Mouse (Mus musculus) spleen, adult 2 months (tissue): ENCODE data around the gene Lyst. TPM values are rescaled to one million over a fixed set of nuclear protein-coding genes. Genes with fewer than 3 reads are reported as not detected.
"Not testable (repeated sequence)": the region's sequence is repeated elsewhere in the genome, so short reads cannot be mapped to it uniquely, and the experiment has no call there.

Source experiments
- DNase-seq, 2 experiments: peaks; one replicate each; pipeline versions ENCODE4 v3.0.0 to v3.0.0-alpha.2; 2012 to 2021; ENCODE audit warnings: low spot score in 2 of 2, low read depth in 1 of 2
- H3K27ac ChIP-seq: fragments of 200-500 bp; 2 replicates; pipeline ENCODE4 v1.5.1; 2012; ENCODE audit warnings: low read length, inconsistent platforms; ENCODE audit not compliant: insufficient read depth
- H3K27me3 ChIP-seq: fragments of 200-500 bp; 2 replicates; pipeline ENCODE4 v1.6.1; 2012; ENCODE audit warnings: mild to moderate bottlenecking, moderate library complexity, low read length, inconsistent platforms; ENCODE audit not compliant: control insufficient read depth, insufficient read depth
- H3K36me3 ChIP-seq: fragments of 200-500 bp; 2 replicates; pipeline ENCODE4 v1.6.1; 2012; ENCODE audit warnings: mild to moderate bottlenecking, low read length, inconsistent platforms; ENCODE audit not compliant: control insufficient read depth, insufficient read depth
- H3K4me1 ChIP-seq: fragments of 200-500 bp; 2 replicates; pipeline ENCODE4 v1.6.1; 2011; ENCODE audit warnings: inconsistent platforms; ENCODE audit not compliant: control insufficient read depth, insufficient read depth, insufficient read length
- H3K4me3 ChIP-seq: fragments of 200-500 bp; 2 replicates; pipeline ENCODE4 v1.5.1; 2011; ENCODE audit warnings: mild to moderate bottlenecking, inconsistent platforms; ENCODE audit not compliant: insufficient read depth, insufficient read length; ENCODE audit errors: extremely low read depth
- CTCF ChIP-seq: fragments of 200-500 bp; IDR thresholded peaks from 2 replicates; pipeline ENCODE4 v1.5.1; 2011; ENCODE audit warnings: mild to moderate bottlenecking, inconsistent platforms; ENCODE audit not compliant: insufficient read depth, insufficient read length, insufficient replicate concordance; ENCODE audit errors: extremely low read depth
- POLR2A ChIP-seq: fragments of 200-500 bp; IDR thresholded peaks from 2 replicates; pipeline ENCODE4 v1.6.1; 2011; ENCODE audit warnings: low read depth, low read length, inconsistent platforms
- WGBS: fragments of 180-500 bp; shearing (Covaris S2); methylation state at CpG from one replicate; pipeline ENCODE4 v1.1.7; 2018; 5-methylcytosine and 5-hydroxymethylcytosine counted together
- polyA plus RNA-seq: library from polyadenylated mRNA; depleted of rRNA; stranded (reverse); fragments of >200 nt; gene quantifications from 2 replicates; pipeline ENCODE4 v1.2.3, GENCODE M21; 2012; rRNA removed

Lyst gene
- 11.3 and 13.2 TPM in 2 replicates for polyA plus RNA-seq

DNA sequence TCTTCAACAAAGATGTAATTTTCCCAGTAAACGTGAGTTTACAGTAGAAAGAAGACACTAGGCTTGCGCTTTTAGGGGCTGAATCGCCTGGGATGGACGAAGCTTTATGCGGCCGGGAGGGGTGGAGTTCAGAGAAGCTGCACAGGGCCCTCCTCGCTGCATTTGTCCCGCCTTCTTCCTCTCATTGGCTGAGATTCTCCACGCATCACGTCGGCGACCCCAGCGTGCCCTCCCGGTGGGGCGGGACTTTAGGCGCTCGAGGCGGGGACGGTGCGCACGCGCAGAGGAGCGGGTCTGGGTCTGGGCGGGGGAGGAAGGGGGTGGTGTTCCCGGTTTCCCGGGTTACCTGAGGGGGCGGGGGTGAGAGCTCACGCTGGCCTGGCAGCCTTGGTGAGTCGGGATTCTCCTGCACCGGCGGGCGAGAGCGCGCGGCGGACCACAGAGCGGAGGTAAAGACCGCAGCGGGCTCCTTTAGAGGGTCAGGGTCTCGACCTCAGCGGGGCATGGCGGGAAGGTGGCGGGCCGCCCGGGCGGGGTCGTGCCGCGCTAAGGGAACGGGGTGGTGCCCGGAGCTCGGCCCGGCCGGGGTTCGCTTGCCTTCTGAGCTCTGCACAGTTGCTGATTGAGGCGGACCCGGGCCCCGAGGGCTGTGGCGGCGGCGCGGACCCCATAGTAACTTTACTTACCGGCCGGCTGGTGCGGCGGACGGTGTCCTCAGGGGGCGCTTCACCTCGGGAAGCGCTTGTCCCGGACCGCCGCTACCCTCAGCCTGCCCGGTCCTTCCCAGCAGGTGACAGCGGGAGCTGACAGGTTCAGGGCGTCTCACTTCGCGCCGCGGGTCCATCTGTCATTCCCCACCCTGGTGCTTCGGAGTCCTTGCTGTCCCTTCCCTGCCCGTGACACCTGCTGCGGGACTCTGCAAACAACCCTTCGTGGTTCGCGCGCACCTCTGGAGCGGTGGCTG lies at the start of gene Lyst:
Gene Lyst, plus strand, starts transcription at position 350 of the 964 bp plus-strand sequence.
- Histone ChIP-seq H3K27ac (peak within 1 kb of the TSS; percentile 69), H3K4me3 (peak within 1 kb of the TSS; percentile 77), H3K27me3 (no peaks in the 10 kb centered on the region), H3K36me3 (peaks cover 1% of the 10 kb centered on the region; the same call in 1 of the 2 replicates), H3K4me1 (no peaks in the 10 kb centered on the region; the same call in none of the 2 replicates)
- under 1% methylated on average over 87 of the region's 88 CpGs for WGBS
- TF ChIP-seq CTCF (no peak), POLR2A (peak; percentile 3; the same call in 1 of the 2 replicates)
- DNase-seq, result peak; percentile 87 to 98

DNA sequence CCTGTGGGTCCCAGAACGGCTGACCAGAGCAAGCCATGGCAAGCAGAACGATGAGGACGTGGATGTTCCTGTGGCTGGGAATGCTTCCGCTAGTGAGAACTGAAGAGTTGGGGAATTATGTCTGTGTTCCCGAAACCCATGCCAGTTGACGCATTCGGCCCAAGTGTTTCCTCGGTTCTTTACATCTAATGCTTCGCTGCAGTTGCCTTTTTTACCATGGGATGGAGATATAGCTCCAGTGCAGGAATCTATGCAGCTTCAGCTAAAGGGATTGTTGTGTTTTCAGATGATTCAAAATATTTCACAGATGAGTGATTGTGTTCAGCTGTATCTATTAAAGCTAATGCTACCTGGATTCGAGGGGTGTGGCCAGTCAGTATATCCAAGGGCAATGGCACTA lies 47.1 kb upstream of the Lyst start:
- WGBS, result 97% methylated on average over 10 of the region's 10 CpGs
- not testable (repeated sequence) for H3K4me3 ChIP-seq, H3K36me3 ChIP-seq, H3K4me1 ChIP-seq, H3K27ac ChIP-seq, H3K27me3 ChIP-seq, DNase-seq

DNA sequence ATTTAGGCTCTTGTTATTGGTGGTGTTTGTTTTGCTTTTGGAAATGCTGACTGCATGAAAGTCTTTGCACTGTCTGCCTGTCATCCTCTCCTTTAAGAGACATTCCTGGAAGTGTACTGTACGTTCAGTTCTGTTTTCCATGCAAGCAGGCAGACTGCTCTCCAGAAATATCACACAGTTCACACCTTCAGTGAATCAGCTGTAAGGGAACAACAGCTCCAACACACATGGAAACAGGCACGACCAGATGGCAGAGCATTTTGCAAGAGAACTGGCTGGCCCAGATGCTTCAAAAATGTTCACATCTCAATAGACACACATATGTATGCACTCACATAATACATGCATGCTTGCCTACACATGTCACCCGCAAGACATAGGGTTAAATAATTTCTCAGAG lies 43.4 kb upstream of the Lyst start:
- Histone ChIP-seq H3K27me3 (no peaks in the 10 kb centered on the region), H3K36me3 (no peaks in the 10 kb centered on the region), H3K4me3 (no peak overlapping the region), H3K27ac (no peak overlapping the region), H3K4me1 (no peaks in the 10 kb centered on the region)
- TF ChIP-seq POLR2A (no peak), CTCF (no peak)
- 74% methylated on average over 3 of the region's 3 CpGs for WGBS
- DNase-seq, result no peak

DNA sequence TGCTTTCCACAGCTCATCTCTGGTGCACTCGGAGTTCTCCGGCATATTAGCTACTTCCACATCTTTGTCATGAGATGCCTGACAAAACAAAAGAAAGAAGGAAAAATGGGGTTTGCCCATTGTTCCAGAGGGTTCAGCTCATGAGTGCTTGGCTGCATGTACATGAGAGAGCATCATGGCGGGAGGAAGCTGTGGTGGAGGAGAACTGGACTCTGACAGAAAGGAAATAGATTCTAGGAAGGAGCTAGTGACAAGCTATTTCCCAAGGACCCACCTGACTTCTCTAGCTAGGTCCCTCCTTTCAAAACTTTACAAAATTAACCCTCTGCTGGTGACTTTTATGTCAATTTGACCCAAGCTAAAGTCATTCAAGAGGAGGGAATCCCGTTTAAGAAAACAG lies 42.3 kb upstream of the Lyst start:
- Histone ChIP-seq H3K4me1 (no peaks in the 10 kb centered on the region), H3K36me3 (no peaks in the 10 kb centered on the region), H3K4me3 (no peak overlapping the region), H3K27ac (no peak overlapping the region), H3K27me3 (no peaks in the 10 kb centered on the region)
- 94% methylated on average over 4 of the region's 4 CpGs for WGBS
- TF ChIP-seq CTCF, result no peak
- no peak for TF ChIP-seq POLR2A
- DNase-seq, result no peak

DNA sequence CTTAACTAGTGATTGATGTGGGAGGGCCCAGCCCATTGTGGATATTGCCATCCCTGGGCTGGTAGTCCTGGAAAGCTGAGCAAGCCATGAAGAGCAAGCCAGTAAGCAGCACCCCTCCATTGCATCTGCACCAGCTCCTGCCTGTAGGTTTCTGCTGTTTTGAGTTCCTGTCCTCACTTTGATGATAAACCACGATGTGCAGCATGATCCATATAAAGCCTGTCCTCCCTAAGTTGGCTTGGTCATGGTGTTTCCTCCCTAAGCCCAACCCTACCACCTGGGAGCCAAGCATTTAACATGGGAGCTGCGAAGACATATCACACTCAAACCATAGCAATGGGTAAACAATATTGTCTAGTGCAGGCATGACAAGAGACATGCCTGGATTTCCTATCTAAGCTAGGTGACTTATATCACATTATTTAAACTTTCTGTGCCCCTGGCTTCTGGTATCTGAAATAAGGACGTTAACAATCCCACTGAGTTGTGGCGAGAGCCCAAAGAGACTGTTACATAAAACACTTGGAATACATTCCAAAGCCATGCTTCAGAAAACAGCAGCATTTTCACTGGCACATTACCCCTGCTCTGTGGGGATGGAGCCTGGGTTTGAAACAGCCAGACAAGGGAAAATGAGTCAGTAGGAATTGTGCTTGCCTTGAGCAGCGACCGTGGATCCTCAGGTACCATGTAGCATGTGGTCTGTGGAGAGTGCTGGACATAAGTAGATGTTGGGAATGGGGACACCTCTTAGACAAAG lies 41.6 kb upstream of the Lyst start:
- Histone ChIP-seq H3K27ac (no peak overlapping the region), H3K27me3 (no peaks in the 10 kb centered on the region), H3K4me3 (no peak overlapping the region), H3K4me1 (no peaks in the 10 kb centered on the region), H3K36me3 (no peaks in the 10 kb centered on the region)
- no peak for TF ChIP-seq POLR2A
- TF ChIP-seq CTCF, result no peak
- no peak for DNase-seq
- WGBS, result 86% methylated on average over 6 of the region's 6 CpGs

DNA sequence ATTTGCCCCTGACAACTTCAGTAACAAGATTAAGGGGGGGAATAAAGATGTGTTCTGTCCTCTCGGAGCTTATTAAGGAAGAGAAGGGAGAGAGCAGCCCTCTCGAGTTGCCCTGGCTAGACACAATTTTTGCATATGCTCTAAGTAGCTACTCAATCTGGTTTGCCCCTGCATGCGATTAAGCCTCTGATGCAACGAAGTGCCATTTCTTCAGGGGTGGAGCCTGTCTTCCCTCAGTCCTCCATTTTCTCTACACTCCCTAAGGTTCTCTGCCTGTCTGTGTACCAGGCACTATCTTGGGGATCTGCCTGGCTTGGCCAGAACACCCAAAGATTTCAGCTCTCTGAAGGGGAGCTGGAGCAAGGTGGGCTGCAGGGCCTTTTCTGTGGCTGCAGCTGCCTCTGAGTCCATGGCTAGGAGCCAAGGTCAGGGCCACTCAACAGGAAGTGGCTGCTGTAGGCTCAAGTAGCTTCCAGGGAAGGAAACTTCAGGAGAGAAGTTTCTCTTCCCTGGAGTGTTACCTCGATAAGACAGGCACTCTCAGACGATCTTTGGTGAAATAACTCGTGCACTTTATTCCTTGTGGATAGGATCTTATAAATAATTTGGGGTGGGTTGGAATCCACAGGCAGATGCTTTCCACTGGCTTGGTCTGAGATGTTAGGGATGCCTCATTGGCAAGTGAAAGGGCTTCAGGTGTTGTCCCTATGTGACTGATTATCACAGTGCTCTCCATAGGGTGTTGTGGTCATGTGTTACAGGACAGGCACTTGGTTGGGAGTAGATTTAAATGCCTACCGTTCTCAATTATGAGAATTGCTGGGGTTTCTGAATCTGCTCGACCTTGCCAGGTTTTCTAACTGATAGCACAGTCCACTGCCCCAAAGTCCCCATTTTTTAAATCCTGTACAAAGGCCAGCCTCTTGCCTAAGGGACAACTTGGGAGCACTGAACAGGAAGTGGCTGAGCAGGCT lies 40.2 kb upstream of the Lyst start:
- no peak for DNase-seq
- Histone ChIP-seq H3K27ac (no peak overlapping the region), H3K4me1 (no peaks in the 10 kb centered on the region; the same call in 1 of the 2 replicates)

More for the DNA sequence above, 40.2 kb upstream of the Lyst start:
- WGBS, result 64% methylated on average over 9 of the region's 9 CpGs
- no peaks in the 10 kb centered on the region for H3K27me3 ChIP-seq
- H3K4me3 ChIP-seq, result no peak overlapping the region
- TF ChIP-seq POLR2A (no peak), CTCF (no peak)
- no peaks in the 10 kb centered on the region for H3K36me3 ChIP-seq
